Mouse (Mus musculus) forebrain, postnatal 0 days (tissue): ENCODE measurements around the gene Vmac. TPM values are rescaled to one million over a fixed set of nuclear protein-coding genes. Genes with fewer than 3 reads are reported as not detected.

Experiments used
- ATAC-seq: fragments of 200-750 bp; cut with Nextera tagmentation; 2 replicates; pipeline ENCODE4 v1.8.0; 2017; ENCODE audit warnings: mild to moderate bottlenecking, moderate library complexity
- DNase-seq: peaks from one replicate; pipeline ENCODE4 v3.0.0-alpha.2; 2015
- H3K27ac ChIP-seq: fragments of 300-500 bp; sonication (generic); 2 replicates; pipeline ENCODE4 v1.5.1; 2014; ENCODE audit warnings: low read depth, mild to moderate bottlenecking, antibody characterized with exemption, low read length, moderate library complexity, mixed read lengths
- H3K27me3 ChIP-seq: fragments of 300-500 bp; sonication (generic); 2 replicates; pipeline ENCODE4 v1.6.1; 2014; ENCODE audit warnings: mild to moderate bottlenecking, low read length, mixed read lengths; ENCODE audit not compliant: insufficient read depth
- H3K36me3 ChIP-seq: fragments of 300-500 bp; sonication (generic); 2 replicates; pipeline ENCODE4 v1.6.1; 2014; ENCODE audit warnings: mild to moderate bottlenecking, moderate library complexity; ENCODE audit not compliant: insufficient read depth
- H3K4me1 ChIP-seq: fragments of 300-500 bp; sonication (generic); 2 replicates; pipeline ENCODE4 v1.6.1; 2014; ENCODE audit warnings: antibody characterized with exemption; ENCODE audit not compliant: insufficient read depth
- H3K4me2 ChIP-seq: fragments of 300-500 bp; sonication (generic); 2 replicates; pipeline ENCODE4 v1.6.1; 2014; ENCODE audit warnings: low read depth, mild to moderate bottlenecking, moderate library complexity
- H3K4me3 ChIP-seq: fragments of 300-500 bp; sonication (generic); 2 replicates; pipeline ENCODE4 v1.5.1; 2014; ENCODE audit warnings: low read depth, low read length, mixed read lengths
- H3K9ac ChIP-seq: fragments of 300-500 bp; sonication (generic); 2 replicates; pipeline ENCODE4 v1.6.1; 2014; ENCODE audit warnings: mild to moderate bottlenecking
- H3K9me3 ChIP-seq: fragments of 300-500 bp; sonication (generic); 2 replicates; pipeline ENCODE4 v1.6.1; 2016; ENCODE audit warnings: low read length
- CTCF ChIP-seq: sonication (generic); IDR thresholded peaks from 2 replicates; pipeline ENCODE4 v1.5.1; 2016; ENCODE audit warnings: antibody characterized with exemption, control low read depth, low read depth
- WGBS: fragments of 180-500 bp; shearing (Covaris S2); extraction: QIAGEN DNeasy Blood & Tissue Kit; methylation state at CpG from one replicate; pipeline ENCODE4 v1.1.7; 2014; 5-methylcytosine and 5-hydroxymethylcytosine counted together
- polyA plus RNA-seq: library from polyadenylated mRNA; unstranded; fragments of >200 nt; fragmentation: Nextera tagmentation; extraction: Ambion mirVana; gene quantifications from 2 replicates; pipeline ENCODE4 v1.2.1, GENCODE M21; 2015
- total RNA-seq: library from RNA; depleted of rRNA; stranded (reverse); fragments of >200 nt; gene quantifications from 2 replicates; pipeline ENCODE4 v1.2.3, GENCODE M21; 2014

Gene Vmac
- total and polyA plus RNA-seq, 2 experiments from 2014 or later: 24.3 to 33.7 TPM

- H3K4me2 ChIP-seq: no peak overlapping the region
- H3K4me1 ChIP-seq: no peaks in the 10 kb centered on the region
- H3K36me3 ChIP-seq: peaks cover 56% of the 10 kb centered on the region
- H3K27me3 ChIP-seq: no peaks in the 10 kb centered on the region
- H3K27ac ChIP-seq: no peak overlapping the region
- ATAC-seq: no peak
- H3K9ac ChIP-seq: no peak overlapping the region
- no peaks in the 10 kb centered on the region for H3K9me3 ChIP-seq
- no peak for TF ChIP-seq CTCF
- no peak overlapping the region for H3K4me3 ChIP-seq
- no peak for DNase-seq
These were observed 29.8 kb downstream of the Vmac start for GRCm38 (mm10) chr17:56688045-56688444.

GRCm38 (mm10) chr17:56686801-56687200 is 31.0 kb downstream of the Vmac start:
- DNase-seq: no peak
- TF ChIP-seq CTCF: no peak
- H3K9ac ChIP-seq: no peak overlapping the region
- H3K27ac ChIP-seq: no peak overlapping the region
- H3K4me2 ChIP-seq: no peak overlapping the region
- no peak for ATAC-seq
- WGBS: 91% methylated on average over 4 of the region's 4 CpGs
- H3K36me3 ChIP-seq: peaks cover 51% of the 10 kb centered on the region
- H3K9me3 ChIP-seq: no peaks in the 10 kb centered on the region
- H3K4me1 ChIP-seq: no peaks in the 10 kb centered on the region
- H3K27me3 ChIP-seq: no peaks in the 10 kb centered on the region
- no peak overlapping the region for H3K4me3 ChIP-seq

GRCm38 (mm10) chr17:56684649-56685048 is 33.2 kb downstream of the Vmac start:
- 77% methylated on average over 2 of the region's 2 CpGs for WGBS

GRCm38 (mm10) chr17:56683546-56684140 is 34.2 kb downstream of the Vmac start:
- Histone ChIP-seq H3K36me3 (peaks cover 29% of the 10 kb centered on the region), H3K27ac (no peak overlapping the region), H3K4me3 (no peak overlapping the region), H3K27me3 (no peaks in the 10 kb centered on the region), H3K9me3 (no peaks in the 10 kb centered on the region), H3K4me1 (no peaks in the 10 kb centered on the region), H3K4me2 (no peak overlapping the region), H3K9ac (no peak overlapping the region)
- no peak for DNase-seq
- WGBS: 83% methylated on average over 5 of the region's 5 CpGs
- ATAC-seq: no peak
- no peak for TF ChIP-seq CTCF

More at GRCm38 (mm10) chr17:56684649-56685048, 33.2 kb downstream of the Vmac start:
- DNase-seq (no peak), ATAC-seq (no peak)
- H3K36me3 ChIP-seq: peaks cover 36% of the 10 kb centered on the region
- H3K9ac ChIP-seq: no peak overlapping the region
- H3K27me3 ChIP-seq: no peaks in the 10 kb centered on the region
- H3K4me3 ChIP-seq: no peak overlapping the region
- H3K4me1 ChIP-seq: no peaks in the 10 kb centered on the region
- no peak for TF ChIP-seq CTCF
- H3K27ac ChIP-seq: no peak overlapping the region
- H3K9me3 ChIP-seq: no peaks in the 10 kb centered on the region
- no peak overlapping the region for H3K4me2 ChIP-seq

- no peak for ATAC-seq
These were observed 34.9 kb downstream of the Vmac start for GRCm38 (mm10) chr17:56682880-56683279.

GRCm38 (mm10) chr17:56681791-56682190 is 36.0 kb downstream of the Vmac start:
- ATAC-seq: no peak
- H3K9me3 ChIP-seq: no peaks in the 10 kb centered on the region
- DNase-seq: no peak
- peaks cover 21% of the 10 kb centered on the region for H3K36me3 ChIP-seq
- no peaks in the 10 kb centered on the region for H3K27me3 ChIP-seq
- 0 out of 2 replicates have a peak, but pooled peaks cover 3% of the 10 kb centered on the region for H3K4me1 ChIP-seq
- no peak overlapping the region for H3K9ac ChIP-seq
- TF ChIP-seq CTCF: no peak
- H3K4me2 ChIP-seq: no peak overlapping the region
- no peak overlapping the region for H3K4me3 ChIP-seq
- WGBS: 87% methylated on average over 4 of the region's 4 CpGs
- H3K27ac ChIP-seq: no peak overlapping the region

More at GRCm38 (mm10) chr17:56682880-56683279, 34.9 kb downstream of the Vmac start:
- no peak for TF ChIP-seq CTCF
- WGBS: 88% methylated on average over 3 of the region's 3 CpGs
- no peak overlapping the region for H3K27ac ChIP-seq
- no peaks in the 10 kb centered on the region for H3K27me3 ChIP-seq
- peaks cover 22% of the 10 kb centered on the region for H3K36me3 ChIP-seq
- no peaks in the 10 kb centered on the region for H3K9me3 ChIP-seq
- H3K9ac ChIP-seq: no peak overlapping the region
- no peaks in the 10 kb centered on the region for H3K4me1 ChIP-seq
- H3K4me3 ChIP-seq: no peak overlapping the region
- no peak overlapping the region for H3K4me2 ChIP-seq
- no peak for DNase-seq

GRCm38 (mm10) chr17:56673647-56674416 is 44.0 kb downstream of the Vmac start:
- Histone ChIP-seq H3K27me3 (no peaks in the 10 kb centered on the region), H3K9ac (peak overlapping the region; percentile 90), H3K4me1 (peaks cover 12% of the 10 kb centered on the region), H3K27ac (peak overlapping the region; percentile 82), H3K4me2 (peak overlapping the region; percentile 87), H3K4me3 (peak overlapping the region; percentile 84), H3K36me3 (peaks cover 11% of the 10 kb centered on the region; the same call in 1 of the 2 replicates), H3K9me3 (no peaks in the 10 kb centered on the region)
- TF ChIP-seq CTCF: no peak
- WGBS: 2% methylated on average over 29 of the region's 37 CpGs
- ATAC-seq (peak; percentile 38), DNase-seq (no peak)
